Mouse (Mus musculus) limb, embryonic 14.5 days (tissue): Measurements from ENCODE around the gene Gosr2. TPM values are rescaled to one million over a fixed set of nuclear protein-coding genes. Genes with fewer than 3 reads are reported as not detected.
A peak's percentile ranks its signal among the peaks of the same experiment; 100 is the strongest.

Experiments used
- ATAC-seq: fragments of 200-750 bp; cut with Nextera tagmentation; 2 replicates; pipeline ENCODE4 v1.8.0; 2017; ENCODE audit warnings: low read depth, moderate number of reproducible peaks, moderate TSS enrichment; ENCODE audit not compliant: low FRiP score
- DNase-seq: peaks from one replicate; pipeline ENCODE4 v3.0.0-alpha.2; 2015; ENCODE audit warnings: low spot score
- H3K27ac ChIP-seq: fragments of 300-500 bp; sonication (generic); replicated peaks from 2 replicates; pipeline ENCODE4 v1.5.1; 2014; ENCODE audit warnings: low read depth, mild to moderate bottlenecking, low read length, moderate library complexity, mixed read lengths
- H3K27me3 ChIP-seq: fragments of 300-500 bp; sonication (generic); 2 replicates; pipeline ENCODE4 v1.6.1; 2014; ENCODE audit warnings: low read length, mixed read lengths; ENCODE audit not compliant: control insufficient read depth, insufficient read depth
- H3K36me3 ChIP-seq: fragments of 300-500 bp; sonication (generic); 2 replicates; pipeline ENCODE4 v1.6.1; 2014; ENCODE audit warnings: mild to moderate bottlenecking, low read length, moderate library complexity, mixed read lengths; ENCODE audit not compliant: control insufficient read depth, insufficient read depth
- H3K4me1 ChIP-seq: fragments of 300-500 bp; sonication (generic); 2 replicates; pipeline ENCODE4 v1.6.1; 2014; ENCODE audit warnings: antibody characterized with exemption, low read length, mixed read lengths; ENCODE audit not compliant: control insufficient read depth, insufficient read depth
- H3K4me2 ChIP-seq: fragments of 300-500 bp; sonication (generic); replicated peaks from 2 replicates; pipeline ENCODE4 v1.6.1; 2014; ENCODE audit warnings: low read depth, mild to moderate bottlenecking, low read length, moderate library complexity; ENCODE audit not compliant: severe bottlenecking
- H3K4me3 ChIP-seq: fragments of 300-500 bp; sonication (generic); replicated peaks from 2 replicates; pipeline ENCODE4 v1.5.1; 2014; ENCODE audit warnings: low read length
- H3K9ac ChIP-seq: fragments of 300-500 bp; sonication (generic); 2 replicates; pipeline ENCODE4 v1.6.1; 2014; ENCODE audit warnings: mild to moderate bottlenecking, low read depth, low read length, moderate library complexity; ENCODE audit not compliant: severe bottlenecking
- H3K9me3 ChIP-seq: fragments of 300-500 bp; sonication (generic); 2 replicates; pipeline ENCODE4 v1.6.1; 2016; ENCODE audit warnings: low read length; ENCODE audit not compliant: control insufficient read depth
- POLR2A ChIP-seq: fragments of 200-500 bp; IDR thresholded peaks from 2 replicates; pipeline ENCODE4 v1.8.0; 2012; ENCODE audit warnings: inconsistent platforms, mild to moderate bottlenecking, moderate library complexity, borderline replicate concordance; ENCODE audit not compliant: insufficient read depth, insufficient read length; ENCODE audit errors: extremely low read depth
- WGBS: fragments of 180-500 bp; shearing (Covaris S2); extraction: QIAGEN DNeasy Blood & Tissue Kit; methylation state at CpG from one replicate; pipeline ENCODE4 v1.1.7; 2014; 5-methylcytosine and 5-hydroxymethylcytosine counted together
- polyA plus RNA-seq, 2 experiments: library from polyadenylated mRNA; depleted of rRNA in 1 of 2; stranded (reverse) in 1 of 2; unstranded in 1 of 2; fragments of >200 nt; fragmentation: Nextera tagmentation in 1 of 2; extraction: Ambion mirVana in 1 of 2; gene quantifications; 2 replicates each; pipeline versions ENCODE4 v1.2.1 to v1.2.3; 2012 to 2014

Gosr2 gene
- polyA plus RNA-seq, 2 experiments: 104 to 106 TPM

DNA sequence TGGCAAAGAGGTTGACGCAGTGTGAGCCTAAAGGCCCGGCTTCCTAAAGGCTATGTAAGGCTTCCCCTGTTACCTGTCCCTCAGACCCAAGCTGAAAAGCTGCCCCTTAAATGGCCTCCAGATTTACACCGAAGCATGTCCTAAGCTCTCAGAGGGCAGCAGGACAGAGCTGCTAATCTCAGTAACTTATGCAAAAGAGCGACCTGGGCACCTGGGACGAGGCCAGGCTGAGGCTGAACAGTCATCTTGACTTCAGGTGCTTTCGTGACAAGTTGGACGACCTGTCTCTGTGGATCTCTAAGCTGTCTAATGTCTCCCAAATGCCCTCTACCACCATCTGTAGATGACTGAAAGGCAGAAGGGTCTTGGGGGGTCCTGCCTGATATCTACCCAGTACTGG, 34.6 kb upstream of the Gosr2 start:
- no peaks in the 10 kb centered on the region for H3K27me3 ChIP-seq
- H3K36me3 ChIP-seq: no peaks in the 10 kb centered on the region
- ATAC-seq (no peak), DNase-seq (no peak)
- H3K9ac ChIP-seq: no peak overlapping the region
- TF ChIP-seq POLR2A: no peak
- WGBS: 84% methylated on average over 7 of the region's 7 CpGs
- H3K4me2 ChIP-seq: no peak overlapping the region
- no peak overlapping the region for H3K4me3 ChIP-seq
- H3K4me1 ChIP-seq: no peaks in the 10 kb centered on the region
- H3K27ac ChIP-seq: no peak overlapping the region
- H3K9me3 ChIP-seq: no peaks in the 10 kb centered on the region

DNA sequence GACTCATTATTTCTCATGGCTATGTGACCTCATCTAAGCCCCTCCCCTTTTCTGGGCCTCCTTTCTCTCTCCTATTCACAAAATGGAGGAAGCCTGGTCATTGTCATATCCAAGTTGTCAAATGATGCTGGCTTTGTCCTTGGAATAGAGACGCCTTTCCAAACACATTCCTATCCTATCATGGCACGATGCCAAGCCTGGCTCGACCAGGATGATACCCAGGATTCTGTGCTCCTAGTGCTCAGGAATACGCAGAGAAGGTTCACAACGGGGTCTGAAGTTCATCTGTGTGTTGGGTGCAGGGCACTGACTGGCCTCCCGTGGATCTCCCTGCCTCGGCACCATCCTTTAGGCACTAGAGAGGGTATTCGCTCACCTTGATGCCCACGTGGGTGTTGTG, 33.9 kb upstream of the Gosr2 start:
- 85% methylated on average over 9 of the region's 9 CpGs for WGBS
- Histone ChIP-seq H3K27me3 (no peaks in the 10 kb centered on the region), H3K4me3 (no peak overlapping the region), H3K9me3 (no peaks in the 10 kb centered on the region), H3K27ac (no peak overlapping the region), H3K36me3 (no peaks in the 10 kb centered on the region), H3K4me2 (no peak overlapping the region), H3K4me1 (no peaks in the 10 kb centered on the region), H3K9ac (no peak overlapping the region)
- no peak for TF ChIP-seq POLR2A
- no peak for ATAC-seq
- DNase-seq: no peak

DNA sequence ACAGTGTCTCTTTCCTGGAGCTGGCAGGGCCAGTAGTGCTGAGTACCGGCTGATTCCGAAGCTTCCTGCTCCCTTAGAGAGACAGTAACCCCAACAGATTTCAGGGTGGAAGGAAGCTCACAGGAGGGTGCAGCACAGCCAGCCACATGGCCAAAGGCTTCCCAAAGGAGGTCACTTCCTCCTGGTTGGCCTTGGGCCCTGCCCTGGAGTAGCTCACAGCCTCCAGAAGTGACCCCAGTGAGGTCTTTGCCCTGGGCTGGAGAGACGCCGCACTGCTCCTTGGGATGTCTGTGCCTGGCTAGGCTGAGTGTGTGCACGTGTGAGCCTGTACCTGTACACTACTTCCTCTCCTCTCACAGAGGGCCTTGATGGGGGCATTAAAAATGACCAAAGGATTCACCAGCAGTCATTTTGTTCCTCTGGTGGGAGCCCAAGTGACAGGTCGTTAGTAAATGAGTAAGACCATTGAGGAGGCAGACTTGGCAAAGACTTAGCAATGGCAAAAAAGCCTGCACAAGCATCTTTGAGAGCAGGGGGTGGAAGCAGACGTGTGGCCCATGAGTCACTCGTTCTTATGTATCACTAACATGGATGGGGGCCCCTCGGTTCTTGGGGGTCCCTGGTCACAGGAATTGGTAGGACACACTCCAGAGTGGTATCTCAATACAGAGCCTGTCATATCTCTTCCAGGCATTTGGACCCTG, 31.7 kb upstream of the Gosr2 start:
- Histone ChIP-seq H3K27me3 (no peaks in the 10 kb centered on the region), H3K4me3 (no peak overlapping the region), H3K9ac (no peak overlapping the region), H3K4me1 (no peaks in the 10 kb centered on the region), H3K27ac (no peak overlapping the region), H3K9me3 (no peaks in the 10 kb centered on the region), H3K36me3 (no peaks in the 10 kb centered on the region), H3K4me2 (no peak overlapping the region)
- no peak for DNase-seq
- WGBS: 73% methylated on average over 9 of the region's 9 CpGs
- no peak for ATAC-seq
- no peak for TF ChIP-seq POLR2A

DNA sequence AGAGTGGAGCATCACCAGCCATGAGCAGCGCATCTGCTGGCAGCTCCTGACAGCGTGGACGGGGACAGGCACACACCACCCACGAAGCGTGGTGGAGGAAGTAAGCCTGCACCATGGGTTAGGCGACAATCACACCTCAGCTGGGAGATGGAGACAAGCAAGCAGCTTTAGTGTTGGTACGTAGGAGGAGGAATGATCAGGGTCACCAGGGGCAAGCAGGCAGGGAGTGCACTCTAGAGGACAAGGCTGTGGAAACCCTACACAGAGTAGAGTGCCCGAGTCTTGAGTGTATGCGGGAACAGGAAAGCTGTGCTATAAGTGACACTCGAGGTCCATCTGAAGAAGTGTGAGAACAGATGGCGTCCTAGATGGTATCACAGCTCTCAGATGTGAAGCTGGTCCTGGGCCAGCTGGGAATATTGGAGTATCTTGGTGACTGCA, 26.7 kb upstream of the Gosr2 start:
- H3K4me3 ChIP-seq: no peak overlapping the region
- no peak for ATAC-seq
- H3K36me3 ChIP-seq: no peaks in the 10 kb centered on the region
- H3K9ac ChIP-seq: no peak overlapping the region
- no peak for DNase-seq
- no peaks in the 10 kb centered on the region for H3K27me3 ChIP-seq
- H3K4me1 ChIP-seq: 0 out of 2 replicates have a peak, but pooled peaks cover 4% of the 10 kb centered on the region
- no peak for TF ChIP-seq POLR2A
- WGBS: 67% methylated on average over 11 of the region's 11 CpGs
- H3K9me3 ChIP-seq: no peaks in the 10 kb centered on the region
- no peak overlapping the region for H3K4me2 ChIP-seq
- no peak overlapping the region for H3K27ac ChIP-seq

DNA sequence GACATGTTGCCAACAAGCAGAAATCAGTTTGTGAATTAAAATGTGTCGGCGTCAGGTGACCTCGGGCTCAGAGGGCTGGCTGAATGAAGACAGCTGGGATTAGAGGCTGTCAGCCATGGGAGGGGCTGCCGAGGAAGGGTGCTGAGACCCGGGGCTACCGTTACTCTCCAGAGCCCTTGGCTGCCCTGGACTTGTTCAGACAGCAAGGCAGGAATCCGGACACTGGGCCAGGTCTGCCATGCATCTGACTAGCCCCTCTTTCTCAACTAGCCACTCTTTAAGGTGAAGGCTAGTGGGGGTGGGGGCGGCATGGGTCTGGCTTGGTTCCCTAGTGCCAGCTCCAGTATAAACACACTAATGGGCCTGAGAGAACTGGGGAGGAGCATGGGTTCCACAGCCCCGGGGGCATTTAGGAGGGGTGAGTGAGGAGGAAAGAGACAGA, 24.4 kb upstream of the Gosr2 start:
- 0 out of 2 replicates have a peak, but pooled peaks cover 4% of the 10 kb centered on the region for H3K4me1 ChIP-seq
- no peaks in the 10 kb centered on the region for H3K27me3 ChIP-seq
- peak; percentile 53 for ATAC-seq
- H3K27ac ChIP-seq: no peak overlapping the region
- H3K9me3 ChIP-seq: no peaks in the 10 kb centered on the region
- peak; percentile 18 for DNase-seq
- no peak for TF ChIP-seq POLR2A
- 16% methylated on average over 9 of the region's 9 CpGs for WGBS
- no peaks in the 10 kb centered on the region for H3K36me3 ChIP-seq
- no peak overlapping the region for H3K9ac ChIP-seq
- 0 out of 2 replicates have a peak overlapping the region, but pooled peaks have one; percentile 5 for H3K4me3 ChIP-seq
- peak overlapping the region; percentile 34 for H3K4me2 ChIP-seq
